Mouse (Mus musculus) CD4-positive helper T cell, adult 2 months (primary cell): ENCODE results near the gene Smad6.

Experiments
- DNase-seq: peaks from one replicate; pipeline ENCODE4 v3.0.0-alpha.2; 2012; ENCODE audit warnings: low read depth, missing footprints, low spot score

The Smad6 gene

GRCm38 (mm10) chr9:63989214-63989613 is 32.6 kb downstream of the Smad6 start:
- peak; percentile 17 for DNase-seq

- no peak for DNase-seq
Measured at GRCm38 (mm10) chr9:63985125-63985524, 36.7 kb downstream of the Smad6 start.

GRCm38 (mm10) chr9:63982937-63983632 is 38.8 kb downstream of the Smad6 start:
- DNase-seq, result no peak

GRCm38 (mm10) chr9:63981912-63982311 is 39.9 kb downstream of the Smad6 start:
- no peak for DNase-seq

- no peak for DNase-seq
Measured at GRCm38 (mm10) chr9:63981371-63981770, 40.5 kb downstream of the Smad6 start.

- no peak for DNase-seq
Measured at GRCm38 (mm10) chr9:63980179-63981086, 41.4 kb downstream of the Smad6 start.

- no peak for DNase-seq
Measured at GRCm38 (mm10) chr9:63979275-63979674, 42.6 kb downstream of the Smad6 start.

GRCm38 (mm10) chr9:63978682-63979081 is 43.2 kb downstream of the Smad6 start:
- DNase-seq, result no peak

GRCm38 (mm10) chr9:63975996-63976395 is 45.9 kb downstream of the Smad6 start:
- no peak for DNase-seq

- no peak for DNase-seq
Measured at GRCm38 (mm10) chr9:63974258-63975023, 47.4 kb downstream of the Smad6 start.

GRCm38 (mm10) chr9:63973662-63974190 is 48.1 kb downstream of the Smad6 start:
- no peak for DNase-seq

- no peak for DNase-seq
Measured at GRCm38 (mm10) chr9:63972576-63973290, 49.1 kb downstream of the Smad6 start.

- no peak for DNase-seq
Measured at GRCm38 (mm10) chr9:63971557-63971956, 50.3 kb downstream of the Smad6 start.

- DNase-seq, result no peak
Measured at GRCm38 (mm10) chr9:63970836-63971235, 51.0 kb downstream of the Smad6 start.

- no peak for DNase-seq
Measured at GRCm38 (mm10) chr9:63970388-63970787, 51.5 kb downstream of the Smad6 start.

GRCm38 (mm10) chr9:63969467-63969866 is 52.4 kb downstream of the Smad6 start:
- DNase-seq, result no peak

GRCm38 (mm10) chr9:63968592-63968991 is 53.3 kb downstream of the Smad6 start:
- DNase-seq, result no peak

GRCm38 (mm10) chr9:63967408-63968172 is 54.3 kb downstream of the Smad6 start:
- DNase-seq, result no peak

- DNase-seq, result no peak
Measured at GRCm38 (mm10) chr9:63965579-63965981, 56.3 kb downstream of the Smad6 start.

GRCm38 (mm10) chr9:63961881-63962280 is 60.0 kb downstream of the Smad6 start:
- no peak for DNase-seq
